Mouse (Mus musculus): ENCODE measurements at regions not wholly inside any gene's neighbourhood (a gene's known extent, or its start where the extent isn't known, plus 50 kb on each side); places are given as distances from the start of the nearest gene placed in this dataset.
"Not testable (repeated sequence)": the region's sequence is repeated elsewhere in the genome, so short reads cannot be mapped to it uniquely, and the experiment has no call there.

- not testable (repeated sequence) for ATAC-seq (replicated peaks; ENCODE audit: low FRiP score); H3K36me3 ChIP-seq (ENCODE audit: control insufficient read depth, insufficient read depth, low read length); H3K27ac ChIP-seq (ENCODE audit: low read depth, low read length); DNase-seq (ENCODE audit: low spot score); H3K4me1 ChIP-seq (replicated peaks; ENCODE audit: control insufficient read depth, insufficient read depth, low read length); H3K9me3 ChIP-seq (ENCODE audit: control insufficient read depth, low read length); H3K27me3 ChIP-seq (replicated peaks; ENCODE audit: control insufficient read depth, insufficient read depth, low read length); H3K9ac ChIP-seq (ENCODE audit: low read depth, low read length); H3K4me3 ChIP-seq (ENCODE audit: low read depth, low read length); H3K4me2 ChIP-seq
Observed at GRCm38 (mm10) chr1:143360256-143360655, 280.2 kb upstream of the B3galt2 start.

GRCm38 (mm10) chr1:143391851-143392250 is 248.6 kb upstream of the B3galt2 start:
- ATAC-seq (replicated peaks; ENCODE audit: low FRiP score) (no peak), DNase-seq (ENCODE audit: low spot score) (no peak)
- Histone ChIP-seq H3K4me3 (ENCODE audit: low read depth, low read length) (no peak overlapping the region), H3K36me3 (ENCODE audit: control insufficient read depth, insufficient read depth, low read length) (no peaks in the 10 kb centered on the region), H3K9me3 (ENCODE audit: control insufficient read depth, low read length) (no peaks in the 10 kb centered on the region), H3K27ac (ENCODE audit: low read depth, low read length) (no peak overlapping the region), H3K4me1 (replicated peaks; ENCODE audit: control insufficient read depth, insufficient read depth, low read length) (no peaks in the 10 kb centered on the region), H3K4me2 (no peak overlapping the region), H3K9ac (ENCODE audit: low read depth, low read length) (no peak overlapping the region), H3K27me3 (replicated peaks; ENCODE audit: control insufficient read depth, insufficient read depth, low read length) (no peaks in the 10 kb centered on the region)
- WGBS: 77% methylated on average over 4 of the region's 4 CpGs

Measured in liver, embryonic 11.5 days (tissue).